Mouse (Mus musculus) ES-Bruce4 (cell line): Measurements from ENCODE around the gene Foxi3. TPM values are rescaled to one million over a fixed set of nuclear protein-coding genes. Genes with fewer than 3 reads are reported as not detected.

Experiments
- H3K27ac ChIP-seq: 2 replicates; pipeline ENCODE4 v1.5.1; 2012; ENCODE audit warnings: low read length, inconsistent platforms; ENCODE audit not compliant: insufficient read depth
- H3K27me3 ChIP-seq: 2 replicates; pipeline ENCODE4 v1.6.1; 2012; ENCODE audit warnings: mild to moderate bottlenecking, low read length, inconsistent platforms; ENCODE audit not compliant: control insufficient read depth, poor library complexity, insufficient read depth, severe bottlenecking
- H3K36me3 ChIP-seq: 2 replicates; pipeline ENCODE4 v1.6.1; 2012; ENCODE audit warnings: inconsistent platforms, mild to moderate bottlenecking, low read length, moderate library complexity; ENCODE audit not compliant: control insufficient read depth, poor library complexity, insufficient read depth, severe bottlenecking
- H3K4me1 ChIP-seq: one replicate; pipeline ENCODE4 v1.8.1; 2011; ENCODE audit warnings: low read length; ENCODE audit not compliant: control insufficient read depth, insufficient read depth
- H3K4me3 ChIP-seq: 2 replicates; pipeline ENCODE4 v1.5.1; 2011; ENCODE audit warnings: low read depth, mild to moderate bottlenecking, low read length
- H3K9ac ChIP-seq: 2 replicates; pipeline ENCODE4 v1.6.1; 2012; ENCODE audit warnings: low read depth, mild to moderate bottlenecking, inconsistent platforms; ENCODE audit not compliant: poor library complexity, severe bottlenecking
- H3K9me3 ChIP-seq: replicated peaks from 2 replicates; pipeline ENCODE4 v1.6.1; 2012; ENCODE audit warnings: mild to moderate bottlenecking, low read length, inconsistent platforms; ENCODE audit not compliant: control insufficient read depth, poor library complexity, insufficient read depth, severe bottlenecking
- CTCF ChIP-seq: IDR thresholded peaks from one replicate; pipeline ENCODE4 v1.8.1; 2011; ENCODE audit warnings: low read depth, low read length
- EP300 ChIP-seq: IDR thresholded peaks from 2 replicates; pipeline ENCODE4 v1.6.1; 2011; ENCODE audit warnings: low read depth, low read length; ENCODE audit not compliant: insufficient read depth
- POLR2A ChIP-seq: IDR thresholded peaks from one replicate; pipeline ENCODE4 v1.8.1; 2011; ENCODE audit warnings: low read length; ENCODE audit not compliant: insufficient read depth
- polyA plus RNA-seq: library from polyadenylated mRNA; stranded (reverse); fragments of >200 nt; gene quantifications from 2 replicates; pipeline ENCODE4 v1.2.4, GENCODE M21; 2011; ENCODE audit warnings: low read depth; ENCODE audit not compliant: missing spikeins, insufficient read depth, insufficient read length

Foxi3 gene
- polyA plus RNA-seq, 1 experiment, result 6.3 TPM

DNA sequence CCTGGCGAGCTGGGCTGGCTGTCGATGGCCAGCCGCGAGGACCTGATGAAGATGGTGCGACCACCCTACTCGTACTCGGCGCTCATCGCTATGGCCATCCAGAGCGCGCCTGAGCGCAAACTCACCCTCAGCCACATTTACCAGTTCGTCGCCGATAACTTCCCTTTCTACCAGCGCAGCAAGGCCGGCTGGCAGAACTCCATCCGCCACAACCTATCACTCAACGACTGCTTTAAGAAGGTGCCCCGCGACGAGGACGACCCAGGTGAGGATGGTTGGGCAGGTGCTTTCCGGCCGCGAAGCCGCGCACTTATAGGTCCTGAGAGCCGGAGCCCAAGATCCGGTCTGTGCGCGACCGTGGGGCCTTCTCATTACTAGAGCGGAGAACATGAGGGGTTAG lies 605 bp downstream of the Foxi3 start:
- H3K27me3 ChIP-seq, result peaks cover 16% of the 10 kb centered on the region

DNA sequence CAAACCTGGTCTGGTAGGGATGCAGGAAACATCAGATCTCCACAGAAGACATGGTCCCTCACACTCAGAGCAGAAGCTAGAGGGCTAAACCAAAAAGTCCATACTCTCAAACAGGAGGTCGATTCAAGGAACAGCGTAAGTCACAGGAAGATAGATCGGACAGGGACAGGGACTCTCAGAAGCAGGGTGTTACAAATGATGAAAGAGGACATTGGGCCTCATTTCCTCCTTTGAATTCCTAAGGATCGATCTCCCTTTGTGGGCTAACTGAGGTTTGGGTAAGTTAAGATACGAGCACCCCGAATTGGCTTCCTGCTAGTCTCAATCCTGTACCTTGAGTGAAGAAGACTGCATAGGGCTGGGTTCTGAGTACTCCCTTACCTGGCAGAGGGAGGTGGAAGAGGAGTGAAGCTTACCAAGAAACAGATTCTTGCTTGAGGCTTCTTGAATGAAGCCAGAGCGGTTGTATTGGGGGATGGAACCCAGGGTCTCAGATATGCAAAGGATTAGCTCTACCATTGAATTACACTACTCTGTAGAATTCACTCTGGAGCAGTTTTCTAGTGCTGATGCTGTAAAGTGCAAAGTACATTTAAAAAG lies 1.1 kb downstream of the Foxi3 start:
- Histone ChIP-seq H3K27me3 (peaks cover 16% of the 10 kb centered on the region), H3K9ac (no peak overlapping the region), H3K36me3 (peaks cover 6% of the 10 kb centered on the region; the same call in 1 of the 2 replicates), H3K4me3 (peak overlapping the region; percentile 56), H3K27ac (no peak overlapping the region), H3K4me1 (no peaks in the 10 kb centered on the region), H3K9me3 (no peaks in the 10 kb centered on the region)
- TF ChIP-seq CTCF, result no peak
- TF ChIP-seq POLR2A, result no peak
- no peak for TF ChIP-seq EP300

More for the DNA sequence above, 605 bp downstream of the Foxi3 start:
- TF ChIP-seq EP300 (no peak), CTCF (no peak), POLR2A (no peak)
- H3K4me3 ChIP-seq, result peak overlapping the region; percentile 56
- no peaks in the 10 kb centered on the region for H3K4me1 ChIP-seq
- peaks cover 6% of the 10 kb centered on the region; the same call in 1 of the 2 replicates for H3K36me3 ChIP-seq
- H3K9me3 ChIP-seq, result no peaks in the 10 kb centered on the region
- H3K27ac ChIP-seq, result no peak overlapping the region
- H3K9ac ChIP-seq, result peak overlapping the region; percentile 53

GRCm38 (mm10) chr6:70964116-70964830 lies 7.9 kb downstream of the Foxi3 start:
- peaks cover 15% of the 10 kb centered on the region for H3K4me1 ChIP-seq
- H3K9me3 ChIP-seq, result no peaks in the 10 kb centered on the region
- H3K4me3 ChIP-seq, result no peak overlapping the region
- peak; percentile 97 for TF ChIP-seq EP300
- no peak for TF ChIP-seq POLR2A
- no peak overlapping the region for H3K9ac ChIP-seq
- H3K36me3 ChIP-seq, result peaks cover 6% of the 10 kb centered on the region; the same call in 1 of the 2 replicates
- H3K27me3 ChIP-seq, result no peaks in the 10 kb centered on the region
- peak overlapping the region; percentile 91 for H3K27ac ChIP-seq

- Histone ChIP-seq H3K27me3 (no peaks in the 10 kb centered on the region), H3K4me3 (no peak overlapping the region)
Measured at GRCm38 (mm10) chr6:70965694-70966093, 9.4 kb downstream of the Foxi3 start.

GRCm38 (mm10) chr6:70967422-70967821 lies 11.1 kb downstream of the Foxi3 start:
- peaks cover 17% of the 10 kb centered on the region for H3K4me1 ChIP-seq
- peak overlapping the region; percentile 65 for H3K4me3 ChIP-seq
- no peaks in the 10 kb centered on the region for H3K36me3 ChIP-seq
- H3K9ac ChIP-seq, result peak overlapping the region; percentile 44
- TF ChIP-seq EP300 (peak; percentile 81), CTCF (no peak)
- H3K27me3 ChIP-seq, result no peaks in the 10 kb centered on the region
- H3K27ac ChIP-seq, result peak overlapping the region; percentile 80
- H3K9me3 ChIP-seq, result no peaks in the 10 kb centered on the region

More at GRCm38 (mm10) chr6:70965694-70966093, 9.4 kb downstream of the Foxi3 start:
- Histone ChIP-seq H3K9me3 (no peaks in the 10 kb centered on the region), H3K36me3 (peaks cover 6% of the 10 kb centered on the region; the same call in 1 of the 2 replicates), H3K27ac (peak overlapping the region; percentile 51), H3K9ac (no peak overlapping the region), H3K4me1 (peaks cover 15% of the 10 kb centered on the region)
- TF ChIP-seq POLR2A, result no peak
- peak; percentile 41; the same call in 1 of the 2 replicates for TF ChIP-seq EP300

- H3K9ac ChIP-seq, result 0 out of 2 replicates have a peak overlapping the region, but pooled peaks have one; percentile 18
- no peaks in the 10 kb centered on the region for H3K27me3 ChIP-seq
- no peaks in the 10 kb centered on the region for H3K36me3 ChIP-seq
- H3K4me3 ChIP-seq, result no peak overlapping the region
- peaks cover 15% of the 10 kb centered on the region for H3K4me1 ChIP-seq
- peak overlapping the region; percentile 79 for H3K27ac ChIP-seq
- TF ChIP-seq EP300, result peak; percentile 82; the same call in 1 of the 2 replicates
- no peak for TF ChIP-seq CTCF
- H3K9me3 ChIP-seq, result no peaks in the 10 kb centered on the region
Measured at GRCm38 (mm10) chr6:70968291-70968690, 12.0 kb downstream of the Foxi3 start.
